Mouse (Mus musculus): ENCODE measurements around the gene Fgf22. TPM values are rescaled to one million over a fixed set of nuclear protein-coding genes. Genes with fewer than 3 reads are reported as not detected.

Fgf22 gene
- not detected for total RNA-seq (2021)
- long read RNA-seq, experiment 1, partial matches to known transcripts = 0 of 3 reads
- long read RNA-seq, experiment 1, other reads (novel, unspliced or antisense) = 3 of 3 reads
- long read RNA-seq, experiment 2 = 0 reads

- peak; percentile 84 for DNase-seq
- Histone ChIP-seq H3K4me3 (peak within 1 kb of the TSS; percentile 55), H3K27ac (no peak within 1 kb of the TSS)
- intact Hi-C loops (cut with DNase I) = no loop called here
- no peak for TF ChIP-seq CTCF (IDR thresholded peaks at IDR 0.05)
Measured at GRCm38 (mm10) chr10:79754856-79755516, at the start of gene Fgf22. TSS of gene Fgf22 (plus strand) at chr10:79755076.

GRCm38 (mm10) chr10:79705951-79706350 is 48.9 kb upstream of the Fgf22 start:
- H3K4me3 ChIP-seq = peak overlapping the region; percentile 92
- no peak for DNase-seq
- no peak for TF ChIP-seq CTCF (IDR thresholded peaks at IDR 0.05)
- intact Hi-C loops (cut with DNase I) = loop anchor here (2.0 kb wide), 1 partner anchor 23 kb away; the partner anchor contains the start of gene Cdc34
- H3K27ac ChIP-seq = peak overlapping the region; percentile 100

GRCm38 (mm10) chr10:79706406-79707094 is 48.3 kb upstream of the Fgf22 start:
- Histone ChIP-seq H3K27ac (peak overlapping the region; percentile 100), H3K4me3 (peak overlapping the region; percentile 92)
- intact Hi-C loops (cut with DNase I) = no loop called here
- peak; percentile 88 for DNase-seq
- TF ChIP-seq CTCF (IDR thresholded peaks at IDR 0.05) = no peak

- peak overlapping the region; percentile 100 for H3K27ac ChIP-seq
- intact Hi-C loops (cut with DNase I) = no loop called here
- no peak for TF ChIP-seq CTCF (IDR thresholded peaks at IDR 0.05)
- DNase-seq = peak; percentile 72
- peak overlapping the region; percentile 92 for H3K4me3 ChIP-seq
Measured at GRCm38 (mm10) chr10:79707162-79707561, 47.7 kb upstream of the Fgf22 start.

- peak overlapping the region; percentile 92 for H3K4me3 ChIP-seq
- TF ChIP-seq CTCF (IDR thresholded peaks at IDR 0.05) = no peak
- peak; percentile 36 for DNase-seq
- intact Hi-C loops (cut with DNase I) = no loop called here
- H3K27ac ChIP-seq = peak overlapping the region; percentile 100
Measured at GRCm38 (mm10) chr10:79707759-79708158, 47.1 kb upstream of the Fgf22 start.

GRCm38 (mm10) chr10:79708668-79709067 is 46.2 kb upstream of the Fgf22 start:
- Histone ChIP-seq H3K4me3 (peak overlapping the region; percentile 92), H3K27ac (peak overlapping the region; percentile 100)
- 0 out of 2 replicates have a peak, but pooled peaks have one; percentile 1 for TF ChIP-seq CTCF (IDR thresholded peaks at IDR 0.05)
- intact Hi-C loops (cut with DNase I) = no loop called here
- DNase-seq = peak; percentile 74

GRCm38 (mm10) chr10:79709307-79709706 is 45.6 kb upstream of the Fgf22 start:
- intact Hi-C loops (cut with DNase I) = no loop called here
- Histone ChIP-seq H3K27ac (peak overlapping the region; percentile 100), H3K4me3 (peak overlapping the region; percentile 92)
- no peak for TF ChIP-seq CTCF (IDR thresholded peaks at IDR 0.05)
- no peak for DNase-seq

- TF ChIP-seq CTCF (IDR thresholded peaks at IDR 0.05) = peak; percentile 47
- no peak overlapping the region for H3K27ac ChIP-seq
- intact Hi-C loops (cut with DNase I) = loop anchor here (5.0 kb wide), 1 partner anchor 70 kb away; no protein-coding TSS in a partner anchor
- peak; percentile 17 for DNase-seq
- no peak overlapping the region for H3K4me3 ChIP-seq
Measured at GRCm38 (mm10) chr10:79712029-79712428, 42.8 kb upstream of the Fgf22 start.

GRCm38 (mm10) chr10:79712499-79713126 is 42.3 kb upstream of the Fgf22 start:
- DNase-seq = peak; percentile 89
- intact Hi-C loops (cut with DNase I) = loop anchor here (5.0 kb wide), 1 partner anchor 70 kb away; no protein-coding TSS in a partner anchor
- TF ChIP-seq CTCF (IDR thresholded peaks at IDR 0.05) = peak; percentile 74
- H3K27ac ChIP-seq = no peak overlapping the region
- H3K4me3 ChIP-seq = no peak overlapping the region

GRCm38 (mm10) chr10:79713163-79713562 is 41.7 kb upstream of the Fgf22 start:
- intact Hi-C loops (cut with DNase I) = loop anchor here (5.0 kb wide), 1 partner anchor 69 kb away; no protein-coding TSS in a partner anchor
- TF ChIP-seq CTCF (IDR thresholded peaks at IDR 0.05) = no peak

GRCm38 (mm10) chr10:79714996-79715395 is 39.9 kb upstream of the Fgf22 start:
- intact Hi-C loops (cut with DNase I) = loop anchor here (5.0 kb wide), 1 partner anchor 67 kb away; no protein-coding TSS in a partner anchor
- Histone ChIP-seq H3K27ac (no peak overlapping the region), H3K4me3 (no peak overlapping the region)
- DNase-seq = no peak
- TF ChIP-seq CTCF (IDR thresholded peaks at IDR 0.05) = no peak

More at GRCm38 (mm10) chr10:79713163-79713562, 41.7 kb upstream of the Fgf22 start:
- no peak for DNase-seq
- Histone ChIP-seq H3K4me3 (no peak overlapping the region), H3K27ac (no peak overlapping the region)

GRCm38 (mm10) chr10:79716254-79716987 is 38.5 kb upstream of the Fgf22 start, which contains the start of gene Hcn2:
TSS of gene Hcn2 (plus strand) at chr10:79716634.
- TF ChIP-seq CTCF (IDR thresholded peaks at IDR 0.05) = no peak
- Histone ChIP-seq H3K27ac (no peak within 1 kb of the TSS), H3K4me3 (peak within 1 kb of the TSS; percentile 70)
- intact Hi-C loops (cut with DNase I) = no loop called here
- DNase-seq = no peak
